Mouse (Mus musculus): ENCODE results near the gene Gatad2b. TPM values are rescaled to one million over a fixed set of nuclear protein-coding genes. Genes with fewer than 3 reads are reported as not detected.
"Not testable (repeated sequence)": the region's sequence is repeated elsewhere in the genome, so short reads cannot be mapped to it uniquely, and the experiment has no call there.

The Gatad2b gene
- polyA plus RNA-seq, 2 experiments = 16.8 to 39.9 TPM

DNA sequence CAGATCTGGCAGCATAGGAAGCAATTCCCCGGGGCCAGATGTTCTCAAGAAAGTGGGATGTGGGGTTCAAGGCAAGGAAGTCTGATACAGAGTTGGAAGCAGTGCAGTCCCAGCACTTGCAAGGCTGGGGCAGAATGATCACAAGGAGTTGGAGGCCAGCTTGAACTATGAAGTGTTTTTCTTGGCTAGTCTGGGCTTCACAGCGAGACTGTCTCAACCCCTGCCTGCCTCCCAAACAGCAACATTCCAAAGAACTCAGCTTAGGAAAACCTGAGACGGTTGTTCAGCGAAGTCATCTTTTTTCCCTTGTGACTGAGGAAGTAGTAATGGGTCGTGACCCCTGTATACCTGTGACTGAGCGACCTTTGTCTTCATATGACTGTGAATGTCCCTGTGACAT, 42.2 kb upstream of the Gatad2b start:
- Histone ChIP-seq H3K36me3 (ENCODE audit: control insufficient read depth, insufficient read depth, low read length) (peaks cover 21% of the 10 kb centered on the region), H3K4me2 (replicated peaks; ENCODE audit: low read depth, low read length, severe bottlenecking) (no peak overlapping the region), H3K27ac (replicated peaks; ENCODE audit: low read depth, low read length) (no peak overlapping the region), H3K27me3 (ENCODE audit: control insufficient read depth, insufficient read depth, low read length) (no peaks in the 10 kb centered on the region), H3K9me3 (ENCODE audit: control insufficient read depth, low read length) (no peaks in the 10 kb centered on the region), H3K9ac (ENCODE audit: low read depth, low read length, severe bottlenecking) (no peak overlapping the region), H3K4me1 (ENCODE audit: control insufficient read depth, insufficient read depth, low read length) (peaks cover 17% of the 10 kb centered on the region), H3K4me3 (replicated peaks; ENCODE audit: low read length) (no peak overlapping the region)
- DNase-seq (ENCODE audit: low spot score) (no peak), ATAC-seq (ENCODE audit: low FRiP score, low read depth) (no peak)
- TF ChIP-seq POLR2A (IDR thresholded peaks at IDR 0.05; ENCODE audit: borderline replicate concordance, extremely low read depth, insufficient read depth, insufficient read length) = no peak
- WGBS = 85% methylated on average over 6 of the region's 6 CpGs

DNA sequence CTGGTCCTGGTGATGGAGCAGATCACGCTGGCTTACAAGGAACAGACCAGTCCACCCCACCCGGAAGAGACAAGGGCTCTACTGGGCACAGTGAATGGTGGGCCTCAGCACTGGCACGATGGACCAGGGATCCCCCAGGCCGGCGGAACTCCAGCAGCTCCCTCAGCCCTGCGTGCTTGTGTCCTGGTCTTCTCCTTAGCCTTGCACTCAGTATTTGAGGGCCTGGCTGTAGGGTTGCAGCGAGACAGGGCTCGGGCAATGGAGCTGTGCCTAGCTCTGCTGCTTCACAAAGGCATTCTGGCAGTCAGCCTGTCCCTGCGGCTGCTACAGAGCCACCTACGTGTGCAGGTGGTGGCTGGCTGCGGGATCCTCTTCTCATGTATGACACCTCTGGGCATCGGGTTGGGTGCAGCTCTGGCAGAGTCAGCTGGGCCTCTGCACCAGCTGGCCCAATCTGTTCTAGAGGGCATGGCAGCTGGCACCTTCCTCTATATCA, 41.2 kb upstream of the Gatad2b start:
- 95% methylated on average over 6 of the region's 12 CpGs for WGBS
- not testable (repeated sequence) for H3K27ac ChIP-seq (replicated peaks; ENCODE audit: low read depth, low read length); H3K9ac ChIP-seq (ENCODE audit: low read depth, low read length, severe bottlenecking); H3K4me3 ChIP-seq (replicated peaks; ENCODE audit: low read length); H3K27me3 ChIP-seq (ENCODE audit: control insufficient read depth, insufficient read depth, low read length); ATAC-seq (ENCODE audit: low FRiP score, low read depth); DNase-seq (ENCODE audit: low spot score); H3K4me2 ChIP-seq (replicated peaks; ENCODE audit: low read depth, low read length, severe bottlenecking); H3K9me3 ChIP-seq (ENCODE audit: control insufficient read depth, low read length)
- H3K36me3 ChIP-seq (ENCODE audit: control insufficient read depth, insufficient read depth, low read length) = peaks cover 23% of the 10 kb centered on the region
- peaks cover 17% of the 10 kb centered on the region for H3K4me1 ChIP-seq (ENCODE audit: control insufficient read depth, insufficient read depth, low read length)

GRCm38 (mm10) chr3:90252659-90253058, 40.3 kb upstream of the Gatad2b start:
- peaks cover 32% of the 10 kb centered on the region for H3K36me3 ChIP-seq (ENCODE audit: control insufficient read depth, insufficient read depth, low read length)
- H3K9ac ChIP-seq (ENCODE audit: low read depth, low read length, severe bottlenecking); ATAC-seq (ENCODE audit: low FRiP score, low read depth); H3K9me3 ChIP-seq (ENCODE audit: control insufficient read depth, low read length); H3K27ac ChIP-seq (replicated peaks; ENCODE audit: low read depth, low read length); H3K4me2 ChIP-seq (replicated peaks; ENCODE audit: low read depth, low read length, severe bottlenecking); DNase-seq (ENCODE audit: low spot score); H3K27me3 ChIP-seq (ENCODE audit: control insufficient read depth, insufficient read depth, low read length); H3K4me3 ChIP-seq (replicated peaks; ENCODE audit: low read length): not testable (repeated sequence)
- WGBS = 88% methylated on average over 2 of the region's 2 CpGs
- H3K4me1 ChIP-seq (ENCODE audit: control insufficient read depth, insufficient read depth, low read length) = peaks cover 14% of the 10 kb centered on the region

DNA sequence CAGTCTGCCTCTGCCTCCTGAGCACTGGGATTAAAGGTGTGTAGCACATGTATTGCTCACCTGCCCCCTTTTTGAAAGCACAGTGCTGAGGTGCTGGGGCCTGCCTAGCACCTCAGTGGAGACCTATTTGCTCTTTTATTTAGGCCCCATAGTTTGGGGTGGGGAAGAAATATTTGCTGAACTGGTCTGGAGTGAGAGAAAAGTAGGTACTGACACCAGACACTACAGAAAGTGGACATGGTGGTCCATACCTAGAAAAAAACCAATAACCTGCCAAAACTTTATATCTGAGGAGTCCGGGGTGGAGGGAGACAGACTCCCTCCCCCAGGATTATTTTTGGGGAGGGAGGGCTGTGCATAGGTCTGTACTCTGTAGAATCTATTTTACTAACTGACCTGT, 39.8 kb upstream of the Gatad2b start:
- H3K36me3 ChIP-seq (ENCODE audit: control insufficient read depth, insufficient read depth, low read length) = peaks cover 36% of the 10 kb centered on the region
- H3K4me1 ChIP-seq (ENCODE audit: control insufficient read depth, insufficient read depth, low read length) = peaks cover 13% of the 10 kb centered on the region
- H3K9me3 ChIP-seq (ENCODE audit: control insufficient read depth, low read length); H3K4me2 ChIP-seq (replicated peaks; ENCODE audit: low read depth, low read length, severe bottlenecking); DNase-seq (ENCODE audit: low spot score); H3K9ac ChIP-seq (ENCODE audit: low read depth, low read length, severe bottlenecking); H3K27ac ChIP-seq (replicated peaks; ENCODE audit: low read depth, low read length); ATAC-seq (ENCODE audit: low FRiP score, low read depth); H3K27me3 ChIP-seq (ENCODE audit: control insufficient read depth, insufficient read depth, low read length); H3K4me3 ChIP-seq (replicated peaks; ENCODE audit: low read length): not testable (repeated sequence)
- 75% methylated on average over 1 of the region's 1 CpGs for WGBS

DNA sequence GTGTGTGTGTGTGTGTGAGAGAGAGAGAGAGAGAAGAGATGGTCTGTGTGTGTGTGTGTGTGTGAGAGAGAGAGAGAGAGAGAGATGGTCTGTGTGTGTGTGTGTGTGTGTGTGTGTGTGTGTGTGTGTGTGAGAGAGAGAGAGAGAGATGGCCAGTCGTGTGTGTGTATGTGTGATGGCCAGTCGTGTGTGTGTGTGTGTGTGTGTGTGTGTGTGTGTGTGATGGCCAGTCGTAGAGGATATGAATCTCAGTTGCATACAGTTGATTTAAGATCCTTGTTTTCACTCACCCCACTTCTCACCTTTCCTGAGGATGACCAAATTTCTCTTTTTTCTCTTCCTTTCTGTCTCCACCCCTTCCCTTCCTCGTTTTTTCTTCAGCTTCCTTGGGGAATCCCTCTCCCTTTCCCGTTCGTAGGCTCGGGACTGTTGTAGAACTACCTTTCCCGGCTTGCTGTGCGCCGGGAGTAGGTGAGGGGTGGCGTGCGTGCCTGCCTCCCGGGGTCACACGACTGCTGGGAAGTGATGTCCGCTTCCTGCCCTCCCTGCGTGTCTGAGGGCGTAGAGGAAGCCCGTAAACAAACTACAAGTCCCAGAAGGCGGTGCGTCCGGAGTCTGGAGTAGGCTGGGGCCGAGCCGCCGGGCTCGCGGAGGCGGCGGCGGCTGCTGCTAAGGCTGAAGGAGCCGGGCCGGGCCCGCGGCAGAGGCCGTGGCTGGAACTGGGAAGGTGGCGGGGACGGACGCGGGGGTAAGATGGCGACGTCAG, 39.1 kb upstream of the Gatad2b start, which contains the start of gene Crtc2:
Crtc2 (plus strand) TSS at position 511 of the 766 bp plus-strand sequence.
- Histone ChIP-seq H3K4me2 (replicated peaks; ENCODE audit: low read depth, low read length, severe bottlenecking) (peak within 1 kb of the TSS; percentile 76), H3K4me1 (ENCODE audit: control insufficient read depth, insufficient read depth, low read length) (peaks cover 9% of the 10 kb centered on the region), H3K9ac (ENCODE audit: low read depth, low read length, severe bottlenecking) (peak within 1 kb of the TSS; percentile 83), H3K36me3 (ENCODE audit: control insufficient read depth, insufficient read depth, low read length) (peaks cover 43% of the 10 kb centered on the region), H3K27me3 (ENCODE audit: control insufficient read depth, insufficient read depth, low read length) (no peaks in the 10 kb centered on the region), H3K27ac (replicated peaks; ENCODE audit: low read depth, low read length) (peak within 1 kb of the TSS; percentile 79), H3K4me3 (replicated peaks; ENCODE audit: low read length) (peak within 1 kb of the TSS; percentile 65), H3K9me3 (ENCODE audit: control insufficient read depth, low read length) (no peaks in the 10 kb centered on the region)
- TF ChIP-seq POLR2A (IDR thresholded peaks at IDR 0.05; ENCODE audit: borderline replicate concordance, extremely low read depth, insufficient read depth, insufficient read length) = 0 out of 2 replicates have a peak, but pooled peaks have one; percentile 56
- DNase-seq (ENCODE audit: low spot score) (peak; percentile 95), ATAC-seq (ENCODE audit: low FRiP score, low read depth) (peak; percentile 97)
- WGBS = 2% methylated on average over 36 of the region's 40 CpGs
